Mouse (Mus musculus): ENCODE data around the gene Dagla. TPM values are rescaled to one million over a fixed set of nuclear protein-coding genes. Genes with fewer than 3 reads are reported as not detected.

Dagla gene
- total RNA-seq (2021) = 1 to 10 TPM; 7.2 to 8.6 TPM
- long read RNA-seq, experiment 1, full-length matches to known transcripts = 3 of 11 reads
- long read RNA-seq, experiment 1, partial matches to known transcripts = 2 of 11 reads
- long read RNA-seq, experiment 1, other reads (novel, unspliced or antisense) = 6 of 11 reads
- long read RNA-seq, experiment 2, full-length matches to known transcripts = 6 of 12 reads
- long read RNA-seq, experiment 2, partial matches to known transcripts = 0 of 12 reads
- long read RNA-seq, experiment 2, other reads (novel, unspliced or antisense) = 6 of 12 reads

- intact Hi-C loops (cut with DNase I) = loop anchor here (1.0 to 2.0 kb wide), 2 partner anchors 39 to 46 kb away; no protein-coding TSS in a partner anchor
- peak; percentile 100; the same call in 1 of the 2 replicates for TF ChIP-seq CTCF (IDR thresholded peaks at IDR 0.05)
These were observed at the start of gene Dagla for GRCm38 (mm10) chr19:10304810-10305544. Dagla (minus strand) TSS chr19:10304877.

DNA sequence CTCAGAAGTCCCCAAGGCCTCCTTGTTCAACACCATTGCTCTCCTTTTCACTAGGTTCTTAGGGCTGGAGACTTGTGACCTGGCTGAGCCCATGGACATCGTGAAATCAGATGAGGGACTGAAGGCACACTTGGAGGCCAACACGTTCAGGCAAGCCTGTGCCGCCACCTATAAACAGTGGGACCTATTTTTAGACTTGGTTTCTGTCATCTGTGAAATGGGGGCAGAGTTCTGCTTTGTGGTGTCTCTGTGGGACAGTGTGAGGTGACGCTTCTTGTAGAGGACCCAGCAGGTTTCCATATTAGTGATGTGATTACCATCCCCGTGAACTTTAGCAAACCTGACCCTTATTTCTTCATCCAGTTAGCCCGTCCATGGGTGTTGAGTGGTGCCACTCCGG lies 47.5 kb upstream of the Dagla start:
- no peak for TF ChIP-seq CTCF (IDR thresholded peaks at IDR 0.05)
- Histone ChIP-seq H3K4me3 (no peak overlapping the region), H3K27ac (no peak overlapping the region)
- DNase-seq = no peak
- intact Hi-C loops (cut with DNase I) = no loop called here

More at GRCm38 (mm10) chr19:10304810-10305544, at the start of gene Dagla:
- Histone ChIP-seq H3K27ac (peak within 1 kb of the TSS; percentile 89), H3K4me3 (peak within 1 kb of the TSS; percentile 94)
- peak; percentile 88 for DNase-seq

- intact Hi-C loops (cut with DNase I) = no loop called here
- no peak for TF ChIP-seq CTCF (IDR thresholded peaks at IDR 0.05)
These were observed 43.1 kb upstream of the Dagla start for GRCm38 (mm10) chr19:10347628-10348273.

GRCm38 (mm10) chr19:10345696-10346095 lies 41.0 kb upstream of the Dagla start:
- TF ChIP-seq CTCF (IDR thresholded peaks at IDR 0.05) = no peak
- Histone ChIP-seq H3K27ac (no peak overlapping the region), H3K4me3 (no peak overlapping the region)
- DNase-seq = no peak
- intact Hi-C loops (cut with DNase I) = no loop called here

More at GRCm38 (mm10) chr19:10347628-10348273, 43.1 kb upstream of the Dagla start:
- no peak for DNase-seq
- Histone ChIP-seq H3K27ac (no peak overlapping the region), H3K4me3 (no peak overlapping the region)

- no peak for DNase-seq
- Histone ChIP-seq H3K27ac (no peak overlapping the region), H3K4me3 (no peak overlapping the region)
- intact Hi-C loops (cut with DNase I) = loop anchor here (5.0 kb wide), 1 partner anchor 48 kb away; no protein-coding TSS in a partner anchor
- TF ChIP-seq CTCF (IDR thresholded peaks at IDR 0.05) = no peak
These were observed 39.2 kb upstream of the Dagla start for GRCm38 (mm10) chr19:10343866-10344265.

GRCm38 (mm10) chr19:10341817-10342439 lies 37.3 kb upstream of the Dagla start:
- intact Hi-C loops (cut with DNase I) = loop anchor here (5.0 kb wide), 1 partner anchor 50 kb away; no protein-coding TSS in a partner anchor

GRCm38 (mm10) chr19:10341152-10341551 lies 36.5 kb upstream of the Dagla start:
- DNase-seq = peak; percentile 37
- intact Hi-C loops (cut with DNase I) = loop anchor here (5.0 kb wide), 1 partner anchor 51 kb away; no protein-coding TSS in a partner anchor
- peak; percentile 77 for TF ChIP-seq CTCF (IDR thresholded peaks at IDR 0.05)
- H3K27ac ChIP-seq = no peak overlapping the region
- no peak overlapping the region for H3K4me3 ChIP-seq

More at GRCm38 (mm10) chr19:10341817-10342439, 37.3 kb upstream of the Dagla start:
- no peak overlapping the region for H3K27ac ChIP-seq
- TF ChIP-seq CTCF (IDR thresholded peaks at IDR 0.05) = no peak
- no peak overlapping the region for H3K4me3 ChIP-seq
- DNase-seq = peak; percentile 52

GRCm38 (mm10) chr19:10340661-10341060 lies 36.0 kb upstream of the Dagla start:
- no peak for TF ChIP-seq CTCF (IDR thresholded peaks at IDR 0.05)
- Histone ChIP-seq H3K4me3 (no peak overlapping the region), H3K27ac (no peak overlapping the region)
- intact Hi-C loops (cut with DNase I) = loop anchor here (5.0 kb wide), 1 partner anchor 52 kb away; no protein-coding TSS in a partner anchor
- DNase-seq = no peak

- no peak for DNase-seq
- no peak overlapping the region for H3K4me3 ChIP-seq
- no peak overlapping the region for H3K27ac ChIP-seq
- TF ChIP-seq CTCF (IDR thresholded peaks at IDR 0.05) = no peak
- intact Hi-C loops (cut with DNase I) = no loop called here
These were observed 34.6 kb upstream of the Dagla start for GRCm38 (mm10) chr19:10339271-10339670.

DNA sequence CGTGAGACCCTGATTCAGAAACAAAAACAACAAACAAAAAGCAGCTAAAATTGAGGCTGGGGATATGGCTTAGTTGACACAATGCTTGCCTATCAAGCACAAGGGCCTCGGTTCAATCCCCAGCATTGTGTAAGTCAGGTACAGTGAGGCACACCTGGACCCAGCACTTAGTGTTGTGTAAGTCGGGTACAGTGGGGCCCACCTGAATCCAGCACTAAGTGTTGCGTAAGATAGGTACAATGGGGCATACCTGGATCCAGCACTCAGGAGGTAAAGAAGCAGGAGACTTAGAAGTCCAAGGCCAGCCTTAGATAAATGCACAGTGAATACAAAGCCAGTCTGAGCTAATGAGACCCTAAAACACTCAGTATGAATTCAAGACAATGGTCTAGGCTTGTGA lies 34.0 kb upstream of the Dagla start:
- DNase-seq = no peak
- Histone ChIP-seq H3K4me3 (no peak overlapping the region), H3K27ac (no peak overlapping the region)
- no peak for TF ChIP-seq CTCF (IDR thresholded peaks at IDR 0.05)
- intact Hi-C loops (cut with DNase I) = no loop called here

- Histone ChIP-seq H3K4me3 (no peak overlapping the region), H3K27ac (no peak overlapping the region)
- intact Hi-C loops (cut with DNase I) = loop anchor here (5.0 kb wide), 2 partner anchors 153 to 168 kb away; no protein-coding TSS in a partner anchor
- TF ChIP-seq CTCF (IDR thresholded peaks at IDR 0.05) = no peak
- no peak for DNase-seq
These were observed 29.8 kb upstream of the Dagla start for GRCm38 (mm10) chr19:10334467-10334866.

Measured in gastrocnemius, adult 2 months (tissue).